Mouse (Mus musculus) small intestine, adult 2 months (tissue): ENCODE results near the gene Fli1.

Experiments used
- CTCF ChIP-seq: fragments of 200-500 bp; IDR thresholded peaks from 2 replicates; pipeline ENCODE4 v1.5.1; 2012; ENCODE audit warnings: low read depth, mild to moderate bottlenecking, control low read depth, inconsistent platforms, low read length, moderate library complexity, mixed read lengths; ENCODE audit not compliant: insufficient replicate concordance, insufficient read length; ENCODE audit errors: extremely low read depth
- POLR2A ChIP-seq: fragments of 200-500 bp; IDR thresholded peaks from 2 replicates; pipeline ENCODE4 v1.6.1; 2012; ENCODE audit warnings: low read depth, mild to moderate bottlenecking, control low read depth, inconsistent platforms, low read length, moderate library complexity

DNA sequence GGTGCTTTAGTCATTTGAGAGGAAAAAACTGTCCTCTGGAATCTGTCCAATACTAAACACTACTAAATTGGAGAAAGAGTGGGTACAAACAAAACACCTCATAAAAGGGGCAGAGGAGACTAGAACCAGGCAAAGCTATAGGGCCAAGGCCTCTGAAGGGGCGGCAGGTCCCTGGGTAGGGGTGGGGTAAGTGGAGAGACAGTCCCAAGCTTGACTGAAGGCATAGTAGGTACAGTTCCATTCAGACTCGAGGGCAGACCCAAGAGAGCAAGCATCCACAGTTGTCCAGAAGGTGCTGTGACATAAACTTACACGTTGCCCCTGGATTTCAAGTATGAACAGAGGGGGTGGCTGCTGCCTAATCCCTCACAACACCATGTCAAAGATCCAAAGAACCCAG is 99.5 kb downstream of the Fli1 start:
- TF ChIP-seq POLR2A (no peak), CTCF (no peak)
